Mouse (Mus musculus): ENCODE data around the gene Ttll7.

The Ttll7 gene

DNA sequence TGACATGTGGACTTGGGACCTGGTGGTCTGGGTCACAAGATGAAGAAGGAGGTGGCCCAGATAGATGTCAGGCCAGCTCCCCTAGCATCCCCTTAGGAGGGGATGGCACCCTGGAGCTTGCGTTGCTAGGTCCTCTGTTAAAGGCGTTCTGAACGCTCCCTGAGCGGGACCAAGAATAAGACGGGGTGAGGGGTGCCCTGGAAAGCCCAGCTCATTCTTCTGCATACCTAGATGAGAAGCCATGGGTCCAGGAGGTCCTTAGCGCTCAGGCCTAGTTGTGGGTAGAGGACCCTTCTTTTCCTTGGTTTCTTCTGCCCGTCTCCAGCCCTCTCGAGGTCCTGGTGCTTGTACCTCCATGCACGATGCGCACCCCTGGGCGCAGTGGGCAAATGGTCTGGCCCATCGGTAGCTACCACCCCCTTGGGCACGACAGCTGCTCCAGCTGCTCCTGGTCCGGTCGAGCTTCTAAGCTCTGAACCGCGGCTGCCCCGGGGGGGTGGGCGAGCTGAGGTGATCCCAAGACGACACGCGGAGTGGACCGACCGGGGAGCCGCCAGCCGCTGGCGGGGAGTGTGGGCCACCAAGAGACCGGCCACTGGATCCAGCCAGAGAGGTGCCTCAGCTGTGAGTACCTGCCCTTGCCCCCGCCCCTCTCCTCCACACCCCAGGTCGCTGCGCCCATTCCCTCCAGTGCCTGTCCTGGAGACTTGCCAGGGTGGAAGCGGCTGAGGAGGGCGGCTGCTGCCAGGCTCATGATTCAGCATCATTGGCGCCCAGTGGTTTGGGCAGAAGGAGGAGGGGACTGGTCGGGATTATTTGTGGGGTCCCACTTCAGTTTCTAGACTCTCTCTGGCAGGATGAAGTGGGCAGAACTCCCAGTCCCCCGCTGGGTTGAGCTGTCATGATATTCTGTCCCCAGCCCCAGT lies at the start of gene Ttll7:
Gene Ttll7 (plus strand): TSS at position 402 of the 926 bp plus-strand sequence.
- peak; percentile 81 for DNase-seq

GRCm38 (mm10) chr3:146812041-146812878 lies 39.9 kb upstream of the Ttll7 start:
- DNase-seq: peak; percentile 57

GRCm38 (mm10) chr3:146812901-146813393 lies 39.2 kb upstream of the Ttll7 start, which contains the start of gene Prkacb:
Gene Prkacb, minus strand, starts transcription at chr3:146812990.
- DNase-seq: peak; percentile 92

- no peak for DNase-seq
Observed at GRCm38 (mm10) chr3:146813624-146814023, 38.5 kb upstream of the Ttll7 start.

DNA sequence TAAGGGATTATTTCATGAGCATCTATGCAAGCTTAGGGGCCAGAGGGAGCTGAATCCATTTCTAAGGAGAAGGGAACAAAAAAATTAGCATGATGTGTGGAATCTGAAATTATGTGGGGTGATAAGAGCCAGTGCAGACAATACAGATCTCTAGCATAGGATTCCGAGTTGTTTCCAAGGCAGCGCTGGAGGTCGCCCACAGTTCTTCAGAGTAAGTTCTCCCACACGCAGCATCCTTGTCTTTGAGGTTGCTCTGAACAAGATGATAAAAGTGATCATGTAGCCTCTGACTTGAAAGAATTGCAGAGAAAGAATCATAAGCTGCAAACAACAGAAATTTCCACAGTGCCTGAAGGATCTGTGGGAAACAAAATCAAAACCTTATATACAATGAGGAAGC lies 31.4 kb upstream of the Ttll7 start:
- DNase-seq: no peak

- DNase-seq: no peak
Observed at GRCm38 (mm10) chr3:146842766-146843165, 9.4 kb upstream of the Ttll7 start.

GRCm38 (mm10) chr3:146843470-146843869 lies 8.7 kb upstream of the Ttll7 start:
- DNase-seq: no peak

DNA sequence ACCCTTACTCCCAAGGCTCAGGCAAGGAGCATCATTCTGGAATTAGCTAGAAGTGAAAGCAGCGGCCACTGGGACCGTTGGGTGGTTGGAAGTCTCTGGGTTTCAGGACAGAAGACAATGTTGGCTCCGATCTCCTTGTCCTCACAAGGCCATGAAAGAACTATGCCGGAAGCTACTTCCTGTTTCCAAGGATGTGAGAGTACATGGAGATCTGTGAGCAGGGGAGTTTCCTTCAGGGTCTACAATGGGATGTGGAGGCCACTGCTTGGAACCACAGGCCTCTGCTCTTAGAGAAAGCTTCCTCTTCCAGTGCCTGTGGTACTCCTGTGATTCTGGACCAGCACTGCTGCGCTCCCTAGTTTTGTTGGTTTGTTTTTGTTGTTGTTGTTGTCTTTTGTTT lies 5.9 kb upstream of the Ttll7 start:
- no peak for DNase-seq

GRCm38 (mm10) chr3:146848112-146848511 lies 4.1 kb upstream of the Ttll7 start:
- DNase-seq: no peak

GRCm38 (mm10) chr3:146849360-146849759 lies 2.8 kb upstream of the Ttll7 start:
- DNase-seq: no peak

DNA sequence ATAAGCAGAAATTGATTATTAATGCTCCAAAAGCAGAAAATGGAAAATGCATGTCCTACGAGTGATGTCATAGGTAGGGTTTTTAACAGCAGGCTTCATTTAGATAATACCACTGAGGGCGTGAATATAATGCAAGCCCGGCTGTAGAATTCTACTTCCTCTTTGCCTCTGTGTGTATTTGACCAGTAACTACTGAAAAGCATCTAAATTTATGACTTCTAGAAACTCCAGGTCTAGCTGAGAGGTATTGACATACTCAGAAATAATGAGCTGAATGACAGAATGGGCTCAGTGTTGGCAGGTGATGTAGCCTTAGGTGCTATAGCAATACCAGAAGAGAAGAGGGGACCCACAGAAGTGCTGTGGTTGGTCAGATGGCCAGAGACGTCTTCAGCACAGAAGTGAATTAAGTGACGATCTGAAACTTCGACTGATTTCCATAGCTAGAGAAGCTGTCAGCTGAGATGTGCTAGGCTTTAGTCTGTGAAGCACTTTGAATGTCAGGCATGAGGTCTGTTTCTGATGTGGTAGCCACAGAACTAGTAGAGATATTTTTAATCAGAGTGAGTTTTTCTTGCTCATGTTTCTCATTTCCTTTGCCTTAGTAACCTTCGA lies 2.4 kb downstream of the Ttll7 start:
- DNase-seq: no peak

- no peak for DNase-seq
Observed at GRCm38 (mm10) chr3:146857373-146857772, 5.2 kb downstream of the Ttll7 start.

- no peak for DNase-seq
Observed at GRCm38 (mm10) chr3:146860308-146860707, 8.1 kb downstream of the Ttll7 start.

- DNase-seq: no peak
Observed at GRCm38 (mm10) chr3:146866563-146866962, 14.4 kb downstream of the Ttll7 start.

DNA sequence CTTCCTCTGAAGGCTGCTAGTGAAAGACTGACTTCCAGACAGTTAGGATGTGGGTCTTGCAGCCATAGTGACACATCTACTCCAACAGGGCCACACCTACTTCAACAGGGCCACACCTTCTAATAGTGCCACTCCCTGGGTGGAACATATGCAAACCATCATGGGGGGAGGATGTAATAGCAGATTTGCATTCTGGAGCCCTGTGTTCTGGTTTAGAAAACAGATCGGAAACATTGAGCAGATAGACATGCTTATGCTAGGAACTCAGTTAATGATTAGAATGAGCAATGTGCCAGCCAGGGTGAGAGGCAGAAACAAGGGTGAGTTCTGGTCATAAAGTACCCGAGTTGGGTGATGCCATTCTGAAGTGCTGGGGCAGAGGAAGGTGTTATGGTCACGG lies 19.8 kb downstream of the Ttll7 start:
- DNase-seq: no peak

DNA sequence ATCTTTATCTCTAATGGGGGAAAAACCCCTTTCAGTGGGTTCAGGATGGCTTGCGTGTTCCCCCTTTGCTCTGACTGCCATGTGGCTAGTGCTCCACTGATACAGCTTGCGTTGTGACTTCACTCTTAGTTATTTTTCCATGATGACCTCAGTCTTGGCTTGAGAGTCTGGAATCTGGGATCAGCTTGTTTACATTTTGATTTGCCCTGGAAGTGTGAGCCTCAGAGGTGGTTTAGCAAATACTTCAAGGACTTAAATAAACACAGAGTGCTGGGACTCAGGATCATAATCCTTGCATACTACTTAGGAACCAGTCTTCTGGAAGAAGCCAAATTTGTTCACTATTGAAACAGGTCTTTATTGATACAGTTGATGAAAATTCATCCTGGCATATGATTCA lies 23.8 kb downstream of the Ttll7 start:
- no peak for DNase-seq

DNA sequence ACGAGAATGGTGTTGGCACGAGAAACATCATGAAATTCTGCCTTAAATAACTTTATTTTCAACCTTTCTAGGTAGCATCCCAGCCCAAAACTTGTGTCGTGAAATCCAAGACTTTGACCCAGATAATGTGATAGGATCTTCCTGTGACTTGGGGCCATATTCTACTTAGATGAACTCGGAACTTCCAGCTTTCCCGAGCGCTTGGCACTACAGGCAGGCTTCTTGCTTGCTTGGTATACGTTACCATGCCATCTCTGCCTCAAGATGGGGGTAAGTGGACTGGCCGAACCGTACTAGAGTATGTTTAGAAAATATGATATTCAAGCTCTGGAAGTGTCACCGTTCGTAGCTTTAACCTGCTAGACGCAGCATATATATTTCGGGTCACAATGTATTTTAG lies 41.8 kb downstream of the Ttll7 start:
- DNase-seq: no peak

DNA sequence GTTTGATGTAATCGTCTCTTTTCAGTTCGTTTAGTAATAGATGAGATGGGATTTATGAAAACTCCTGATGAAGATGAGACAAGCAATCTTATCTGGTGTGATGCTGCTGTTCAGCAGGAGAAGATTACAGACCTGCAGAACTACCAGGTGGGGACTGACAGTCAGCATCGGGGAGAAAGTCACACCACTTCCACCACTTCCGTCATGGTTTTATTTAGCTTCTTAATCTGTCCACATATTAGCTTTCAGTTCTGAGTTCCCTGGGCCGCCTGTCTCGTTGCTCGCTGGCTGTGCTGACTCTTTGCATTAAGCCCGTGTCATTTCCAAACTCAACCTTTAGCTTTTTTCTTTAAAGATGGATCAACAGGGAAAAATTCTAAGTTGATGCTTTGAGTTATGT lies 44.4 kb downstream of the Ttll7 start:
- DNase-seq: no peak

- peak; percentile 32 for DNase-seq
Observed at GRCm38 (mm10) chr3:146900094-146900493, 47.9 kb downstream of the Ttll7 start.

- DNase-seq: no peak
Observed at GRCm38 (mm10) chr3:146901729-146902128, 49.6 kb downstream of the Ttll7 start.

DNA sequence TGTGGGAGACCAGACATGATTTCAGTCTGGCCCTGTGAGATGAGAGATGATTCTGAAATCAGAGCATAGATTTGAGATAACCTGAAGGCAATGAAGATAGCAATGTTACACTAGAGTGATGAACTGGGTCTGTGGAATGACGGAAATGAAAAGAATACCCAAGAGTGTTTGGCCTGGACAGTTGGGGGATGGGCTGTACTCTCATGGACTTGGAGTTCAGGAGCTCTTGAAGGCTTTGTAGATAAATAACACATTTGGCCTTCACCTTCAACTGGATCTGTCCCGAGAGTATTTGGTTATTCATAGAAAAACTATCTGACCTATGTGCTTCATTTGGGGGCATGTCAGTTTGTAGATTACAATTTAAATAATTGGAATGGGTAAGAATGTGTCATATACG lies 53.4 kb downstream of the Ttll7 start:
- no peak for DNase-seq

DNA sequence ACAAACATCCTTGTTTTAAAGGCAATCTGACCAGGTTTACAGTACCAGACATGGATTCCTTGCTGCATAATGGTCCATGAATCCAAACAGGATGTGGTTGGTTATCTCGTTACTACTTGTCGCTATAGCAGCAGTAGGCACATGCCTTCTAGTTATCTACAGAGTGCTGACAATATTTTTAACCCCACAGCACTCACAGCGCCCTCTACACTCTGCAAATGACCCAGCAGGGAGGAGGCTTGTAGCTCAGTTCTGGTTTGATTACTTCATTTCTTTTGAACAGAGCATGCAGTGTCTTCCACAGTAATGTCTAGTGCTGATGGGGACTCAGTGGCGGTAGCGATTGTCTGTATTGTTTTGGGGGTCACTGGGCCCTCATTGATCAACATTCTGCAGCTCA lies 56.8 kb downstream of the Ttll7 start:
- DNase-seq: no peak

DNA sequence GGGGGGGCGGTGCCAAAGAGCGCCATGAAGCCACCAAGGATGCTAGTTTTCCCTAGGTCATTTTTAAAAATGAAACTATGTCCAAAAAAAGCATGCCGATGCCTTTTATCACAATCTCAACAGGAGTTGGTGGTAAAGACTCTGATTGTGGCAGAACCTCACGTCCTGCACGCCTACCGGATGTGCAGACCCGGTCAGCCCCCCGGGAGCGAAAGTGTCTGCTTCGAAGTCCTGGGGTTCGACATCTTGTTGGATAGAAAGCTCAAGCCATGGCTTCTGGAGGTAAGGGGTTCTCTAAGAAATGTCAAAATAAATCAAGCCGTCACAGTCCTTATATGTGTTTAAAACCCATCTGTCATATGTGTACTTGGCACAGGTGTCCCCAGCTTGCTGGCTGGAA lies 60.9 kb downstream of the Ttll7 start:
- no peak for DNase-seq
